ENCODE assay signal across 7 mouse cellular contexts in genomic region chr13:24253989-24254388, GRCm38 (mm10). TPM values are rescaled to one million over a fixed set of nuclear protein-coding genes. Genes with fewer than 3 reads are reported as not detected.
DNase-seq lines count a peak whose midpoint lies in the region; ATAC-seq lines count a peak whose summit lies in the region.

No protein-coding gene starts in this region.

- H3K4me2 ChIP-seq in forebrain, embryonic 13.5 days = no peak overlapping the region
- no peak overlapping the region for H3K4me2 ChIP-seq in hindbrain, embryonic 15.5 days
- H3K4me2 ChIP-seq in liver, embryonic 11.5 days = no peak overlapping the region

- no peaks in the 10 kb centered on the region for H3K4me1 ChIP-seq in forebrain, embryonic 13.5 days
- no peaks in the 10 kb centered on the region for H3K4me1 ChIP-seq in hindbrain, embryonic 15.5 days (replicated peaks)
- no peaks in the 10 kb centered on the region for H3K4me1 ChIP-seq in liver, embryonic 11.5 days (replicated peaks; ENCODE audit: control insufficient read depth, insufficient read depth, low read length)

- no peak overlapping the region for H3K4me3 ChIP-seq in forebrain, embryonic 13.5 days
- H3K4me3 ChIP-seq in hindbrain, embryonic 15.5 days = no peak overlapping the region
- no peak overlapping the region for H3K4me3 ChIP-seq in liver, embryonic 11.5 days (ENCODE audit: low read depth, low read length)

- 23% methylated on average over 2 of the region's 2 CpGs for WGBS in forebrain, embryonic 13.5 days
- WGBS in hindbrain, embryonic 15.5 days = 30% methylated on average over 2 of the region's 2 CpGs
- 23% methylated on average over 2 of the region's 2 CpGs for WGBS in liver, embryonic 11.5 days

- H3K9ac ChIP-seq in forebrain, embryonic 13.5 days = no peak overlapping the region
- H3K9ac ChIP-seq in hindbrain, embryonic 15.5 days = no peak overlapping the region
- H3K9ac ChIP-seq in liver, embryonic 11.5 days (ENCODE audit: low read depth, low read length) = no peak overlapping the region

- H3K36me3 ChIP-seq in forebrain, embryonic 13.5 days (ENCODE audit: poor library complexity, severe bottlenecking) = no peaks in the 10 kb centered on the region
- no peaks in the 10 kb centered on the region for H3K36me3 ChIP-seq in hindbrain, embryonic 15.5 days
- H3K36me3 ChIP-seq in liver, embryonic 11.5 days (ENCODE audit: control insufficient read depth, insufficient read depth, low read length) = no peaks in the 10 kb centered on the region

- ATAC-seq in forebrain, embryonic 13.5 days = peak; percentile 51
- ATAC-seq in hindbrain, embryonic 15.5 days (ENCODE audit: low FRiP score, low read depth) = peak; percentile 36
- ATAC-seq in liver, embryonic 11.5 days (replicated peaks; ENCODE audit: low FRiP score) = peak; percentile 61; the same call in 1 of the 2 replicates

- H3K27me3 ChIP-seq in forebrain, embryonic 13.5 days = no peaks in the 10 kb centered on the region
- H3K27me3 ChIP-seq in hindbrain, embryonic 15.5 days = no peaks in the 10 kb centered on the region
- no peaks in the 10 kb centered on the region for H3K27me3 ChIP-seq in liver, embryonic 11.5 days (replicated peaks; ENCODE audit: control insufficient read depth, insufficient read depth, low read length)

- DNase-seq in right cerebral cortex, postnatal 14 days = peak; percentile 49
- DNase-seq in right cerebral cortex, postnatal 25 days = no peak
- peak; percentile 20 for DNase-seq in adrenal gland, postnatal 25 days
- DNase-seq in liver, embryonic 11.5 days (ENCODE audit: low spot score) = no peak
- peak; percentile 55 for DNase-seq in retina, postnatal 1 day

- H3K27ac ChIP-seq in forebrain, embryonic 13.5 days = no peak overlapping the region
- no peak overlapping the region for H3K27ac ChIP-seq in hindbrain, embryonic 15.5 days (replicated peaks)
- H3K27ac ChIP-seq in liver, embryonic 11.5 days (ENCODE audit: low read depth, low read length) = no peak overlapping the region

- no peaks in the 10 kb centered on the region for H3K9me3 ChIP-seq in forebrain, embryonic 13.5 days (replicated peaks)
- no peaks in the 10 kb centered on the region for H3K9me3 ChIP-seq in hindbrain, embryonic 15.5 days
- H3K9me3 ChIP-seq in liver, embryonic 11.5 days (ENCODE audit: control insufficient read depth, low read length) = no peaks in the 10 kb centered on the region

RNA-seq across cellular contexts. Expression of gene Carmil1, which starts 26.6 kb away (rescaled TPM):
- 83.9 and 84.5 TPM in 2 replicates for total RNA-seq in adrenal gland, postnatal 25 days (2021)
- polyA plus RNA-seq in forebrain, embryonic 13.5 days (2015; fragmentation: Nextera tagmentation; extraction: Ambion mirVana) = 20.6 and 25.4 TPM in 2 replicates
- 39.9 and 42.8 TPM in 2 replicates for polyA plus RNA-seq in hindbrain, embryonic 15.5 days (2015; fragmentation: Nextera tagmentation; extraction: Ambion mirVana)
- polyA plus RNA-seq in liver, embryonic 11.5 days (2014; fragmentation: Nextera tagmentation; extraction: Ambion mirVana) = 18.6 and 20.1 TPM in 2 replicates

Comparison
In these comparisons a context has a peak if more than half of its experiments do, and no peak if none do; other contexts are left out.
1. DNase-seq: peak in right cerebral cortex, postnatal 14 days (single experiment), adrenal gland, postnatal 25 days (single experiment) and retina, postnatal 1 day (single experiment); none in right cerebral cortex, postnatal 25 days (single experiment) and liver, embryonic 11.5 days (single experiment).
2. Peak in every context shown above with its lines, with median percentiles within 50 percentile points of each other: ATAC-seq.